Mouse (Mus musculus): Measurements from ENCODE around the gene Herc4. TPM values are rescaled to one million over a fixed set of nuclear protein-coding genes. Genes with fewer than 3 reads are reported as not detected.

Gene Herc4
- polyA plus RNA-seq, 2 experiments = 21.5 to 33.7 TPM

GRCm38 (mm10) chr10:63244746-63245145 is 1.1 kb downstream of the Herc4 start:
- peak overlapping the region; percentile 98 for H3K9ac ChIP-seq (replicated peaks)
- H3K4me1 ChIP-seq (replicated peaks; ENCODE audit: control insufficient read depth in 2 of 2, insufficient read depth in 2 of 2, low read length in 1 of 2) = peaks cover 8 to 19% of the 10 kb centered on the region in 2 experiments
- no peaks in the 10 kb centered on the region for H3K27me3 ChIP-seq (ENCODE audit: control insufficient read depth, insufficient read depth, low read length)
- peak overlapping the region; percentile 73 for H3K4me2 ChIP-seq (ENCODE audit: low read depth)
- WGBS (ENCODE audit: insufficient replicate concordance) = 14% methylated on average over 5 of the region's 5 CpGs
- H3K9me3 ChIP-seq (ENCODE audit: control insufficient read depth, low read length) = no peaks in the 10 kb centered on the region
- no peak for ATAC-seq (ENCODE audit: insufficient read depth)
- TF ChIP-seq EP300 (IDR thresholded peaks at IDR 0.05; ENCODE audit: low read depth) (no peak), CTCF (IDR thresholded peaks at IDR 0.05; ENCODE audit: low read depth) (peak; percentile 74)
- peak; percentile 38 to 54 (median 41) for DNase-seq (ENCODE audit: low read depth in 3 of 3, low spot score in 3 of 3)
- H3K36me3 ChIP-seq (replicated peaks; ENCODE audit: control insufficient read depth, insufficient read depth, low read depth) = peaks cover 11% of the 10 kb centered on the region
- H3K27ac ChIP-seq = peak overlapping the region; percentile 96
- H3K4me3 ChIP-seq (ENCODE audit: insufficient read depth in 1 of 2, low read depth in 2 of 2, low read length in 2 of 2) = peak overlapping the region; percentile 73 to 100

DNA sequence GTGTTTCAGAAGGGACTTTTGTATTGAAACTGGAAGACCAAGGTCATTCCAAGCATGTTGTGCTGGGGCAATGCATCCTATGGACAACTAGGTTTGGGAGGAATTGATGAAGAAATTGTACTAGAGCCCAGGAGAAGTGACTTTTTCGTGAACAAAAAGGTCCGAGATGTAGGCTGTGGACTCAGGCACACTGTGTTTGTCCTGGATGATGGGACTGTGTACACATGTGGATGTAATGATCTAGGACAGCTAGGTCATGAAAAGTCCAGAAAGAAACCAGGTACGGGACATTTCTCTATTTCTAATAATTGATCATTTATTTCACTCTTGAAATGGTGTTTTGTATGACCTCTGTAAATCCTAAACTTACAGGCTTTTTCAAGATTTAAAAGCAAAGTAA is 2.2 kb downstream of the Herc4 start:
- Histone ChIP-seq H3K9me3 (ENCODE audit: control insufficient read depth, low read length) (no peaks in the 10 kb centered on the region), H3K4me2 (ENCODE audit: low read depth) (peak overlapping the region; percentile 36), H3K36me3 (replicated peaks; ENCODE audit: control insufficient read depth, insufficient read depth, low read depth) (peaks cover 16% of the 10 kb centered on the region), H3K27me3 (ENCODE audit: control insufficient read depth, insufficient read depth, low read length) (no peaks in the 10 kb centered on the region), H3K4me3 (ENCODE audit: insufficient read depth in 1 of 2, low read depth in 2 of 2, low read length in 2 of 2) (peak overlapping the region in 1 of 2 experiments; percentile 22; a peak in 1 of 4 replicates), H3K4me1 (replicated peaks; ENCODE audit: control insufficient read depth in 2 of 2, insufficient read depth in 2 of 2, low read length in 1 of 2) (peaks cover 8 to 19% of the 10 kb centered on the region in 2 experiments), H3K27ac (no peak overlapping the region; the same call in 1 of the 2 replicates), H3K9ac (replicated peaks) (no peak overlapping the region)
- DNase-seq (ENCODE audit: low read depth in 3 of 3, low spot score in 3 of 3) = no peak
- TF ChIP-seq CTCF (IDR thresholded peaks at IDR 0.05; ENCODE audit: low read depth) (no peak), EP300 (IDR thresholded peaks at IDR 0.05; ENCODE audit: low read depth) (no peak)
- ATAC-seq (ENCODE audit: insufficient read depth) = no peak
- WGBS (ENCODE audit: insufficient replicate concordance) = 75% methylated on average over 3 of the region's 3 CpGs

DNA sequence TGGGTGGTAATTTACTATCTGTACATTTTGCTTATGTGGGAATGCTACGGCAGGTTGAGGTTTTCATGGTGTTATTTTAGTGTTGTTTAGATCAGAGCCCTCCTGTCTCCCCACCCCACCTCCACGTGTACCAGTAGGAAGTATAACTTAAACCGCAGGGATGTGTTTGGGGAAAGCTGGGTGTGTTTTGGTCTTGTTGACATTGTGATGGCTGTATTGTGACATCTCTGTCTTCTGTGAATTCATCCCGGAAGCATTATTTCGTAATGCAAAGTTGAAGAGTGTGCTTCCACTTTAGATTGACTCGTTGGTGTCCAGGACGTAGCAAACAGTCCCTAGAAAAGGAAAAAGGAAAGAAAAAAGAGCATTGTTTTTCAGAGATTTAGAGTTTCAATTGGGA is 3.8 kb downstream of the Herc4 start:
- ATAC-seq (ENCODE audit: insufficient read depth) (no peak), DNase-seq (ENCODE audit: low read depth in 3 of 3, low spot score in 3 of 3) (peak; percentile 27 to 41 (median 29))
- H3K36me3 ChIP-seq (replicated peaks; ENCODE audit: control insufficient read depth, insufficient read depth, low read depth) = peaks cover 16% of the 10 kb centered on the region
- no peak overlapping the region for H3K4me3 ChIP-seq (ENCODE audit: insufficient read depth in 1 of 2, low read depth in 2 of 2, low read length in 2 of 2)
- 52% methylated on average over 7 of the region's 7 CpGs for WGBS (ENCODE audit: insufficient replicate concordance)
- no peak overlapping the region for H3K9ac ChIP-seq (replicated peaks)
- H3K9me3 ChIP-seq (ENCODE audit: control insufficient read depth, low read length) = no peaks in the 10 kb centered on the region
- no peak overlapping the region for H3K27ac ChIP-seq
- peaks cover 6 to 18% of the 10 kb centered on the region in 2 experiments for H3K4me1 ChIP-seq (replicated peaks; ENCODE audit: control insufficient read depth in 2 of 2, insufficient read depth in 2 of 2, low read length in 1 of 2)
- H3K27me3 ChIP-seq (ENCODE audit: control insufficient read depth, insufficient read depth, low read length) = no peaks in the 10 kb centered on the region
- peak overlapping the region; percentile 25 for H3K4me2 ChIP-seq (ENCODE audit: low read depth)
- no peak for TF ChIP-seq CTCF (IDR thresholded peaks at IDR 0.05; ENCODE audit: low read depth)
- TF ChIP-seq EP300 (IDR thresholded peaks at IDR 0.05; ENCODE audit: low read depth) = no peak

- DNase-seq (ENCODE audit: low read depth in 3 of 3, low spot score in 3 of 3) (no peak), ATAC-seq (ENCODE audit: insufficient read depth) (no peak)
- peaks cover 0 to 11% of the 10 kb centered on the region in 2 experiments; a peak in 2 of 4 replicates for H3K4me1 ChIP-seq (replicated peaks; ENCODE audit: control insufficient read depth in 2 of 2, insufficient read depth in 2 of 2, low read length in 1 of 2)
- H3K4me2 ChIP-seq (ENCODE audit: low read depth) = no peak overlapping the region
- H3K9ac ChIP-seq (replicated peaks) = no peak overlapping the region
- no peak overlapping the region for H3K4me3 ChIP-seq (ENCODE audit: insufficient read depth in 1 of 2, low read depth in 2 of 2, low read length in 2 of 2)
- 81% methylated on average over 6 of the region's 6 CpGs for WGBS (ENCODE audit: insufficient replicate concordance)
- H3K27ac ChIP-seq = no peak overlapping the region
- H3K27me3 ChIP-seq (ENCODE audit: control insufficient read depth, insufficient read depth, low read length) = no peaks in the 10 kb centered on the region
- TF ChIP-seq CTCF (IDR thresholded peaks at IDR 0.05; ENCODE audit: low read depth) (no peak), EP300 (IDR thresholded peaks at IDR 0.05; ENCODE audit: low read depth) (no peak)
- H3K36me3 ChIP-seq (replicated peaks; ENCODE audit: control insufficient read depth, insufficient read depth, low read depth) = peaks cover 19% of the 10 kb centered on the region
- H3K9me3 ChIP-seq (ENCODE audit: control insufficient read depth, low read length) = no peaks in the 10 kb centered on the region
Measured at GRCm38 (mm10) chr10:63248421-63248820, 4.8 kb downstream of the Herc4 start.

DNA sequence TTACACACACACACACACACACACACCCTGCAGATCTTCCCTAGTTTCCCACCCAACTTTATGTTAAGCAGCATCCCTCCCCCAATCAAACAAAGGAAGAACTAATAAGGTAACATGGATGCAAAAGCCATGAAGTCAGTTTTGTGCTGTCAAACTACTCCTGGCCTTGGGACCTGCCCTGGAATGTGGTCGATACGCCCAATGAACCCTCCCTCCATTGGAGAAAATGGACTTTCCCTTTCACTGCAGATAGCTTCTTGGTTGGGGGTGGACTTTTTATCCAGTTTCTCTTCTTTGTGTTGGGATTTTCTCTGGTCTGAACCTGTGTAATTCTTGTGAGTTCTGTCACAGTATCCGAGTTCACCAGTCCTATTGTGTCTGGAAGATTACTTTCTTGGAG is 15.1 kb downstream of the Herc4 start:
- Histone ChIP-seq H3K9me3 (ENCODE audit: control insufficient read depth, low read length) (no peaks in the 10 kb centered on the region), H3K27me3 (ENCODE audit: control insufficient read depth, insufficient read depth, low read length) (no peaks in the 10 kb centered on the region), H3K27ac (peak overlapping the region; percentile 23), H3K4me3 (ENCODE audit: insufficient read depth in 1 of 2, low read depth in 2 of 2, low read length in 2 of 2) (no peak overlapping the region), H3K9ac (replicated peaks) (no peak overlapping the region), H3K4me1 (replicated peaks; ENCODE audit: control insufficient read depth in 2 of 2, insufficient read depth in 2 of 2, low read length in 1 of 2) (peaks cover 2 to 5% of the 10 kb centered on the region in 2 experiments; a peak in 3 of 4 replicates), H3K36me3 (replicated peaks; ENCODE audit: control insufficient read depth, insufficient read depth, low read depth) (no peaks in the 10 kb centered on the region; the same call in none of the 2 replicates), H3K4me2 (ENCODE audit: low read depth) (peak overlapping the region; percentile 11; the same call in 1 of the 2 replicates)
- TF ChIP-seq CTCF (IDR thresholded peaks at IDR 0.05; ENCODE audit: low read depth) (no peak), EP300 (IDR thresholded peaks at IDR 0.05; ENCODE audit: low read depth) (no peak)
- DNase-seq (ENCODE audit: low read depth in 3 of 3, low spot score in 3 of 3) = no peak
- ATAC-seq (ENCODE audit: insufficient read depth) = no peak
- 75% methylated on average over 3 of the region's 3 CpGs for WGBS (ENCODE audit: insufficient replicate concordance)
